Mouse (Mus musculus) hindbrain, embryonic 12.5 days (tissue): Measurements from ENCODE around the gene Tldc1. TPM values are rescaled to one million over a fixed set of nuclear protein-coding genes. Genes with fewer than 3 reads are reported as not detected.
A peak's percentile ranks its signal among the peaks of the same experiment; 100 is the strongest.

Experiments
- ATAC-seq: fragments of 200-750 bp; cut with Nextera tagmentation; 2 replicates; pipeline ENCODE4 v1.8.0; 2017; ENCODE audit warnings: moderate TSS enrichment; ENCODE audit not compliant: low FRiP score
- H3K27ac ChIP-seq: fragments of 300-500 bp; sonication (generic); 2 replicates; pipeline ENCODE4 v1.5.1; 2016; ENCODE audit warnings: mild to moderate bottlenecking
- H3K27me3 ChIP-seq: fragments of 300-500 bp; sonication (generic); 2 replicates; pipeline ENCODE4 v1.6.1; 2016; ENCODE audit warnings: mild to moderate bottlenecking
- H3K36me3 ChIP-seq: fragments of 300-500 bp; sonication (generic); 2 replicates; pipeline ENCODE4 v1.6.1; 2016; ENCODE audit warnings: mild to moderate bottlenecking
- H3K4me1 ChIP-seq: fragments of 300-500 bp; sonication (generic); 2 replicates; pipeline ENCODE4 v1.6.1; 2016
- H3K4me2 ChIP-seq: fragments of 300-500 bp; sonication (generic); replicated peaks from 2 replicates; pipeline ENCODE4 v1.6.1; 2016; ENCODE audit warnings: mild to moderate bottlenecking
- H3K4me3 ChIP-seq: fragments of 300-500 bp; sonication (generic); 2 replicates; pipeline ENCODE4 v1.5.1; 2016; ENCODE audit warnings: mild to moderate bottlenecking
- H3K9ac ChIP-seq: fragments of 300-500 bp; sonication (generic); 2 replicates; pipeline ENCODE4 v1.6.1; 2016; ENCODE audit warnings: mild to moderate bottlenecking, moderate library complexity
- H3K9me3 ChIP-seq: fragments of 300-500 bp; sonication (generic); replicated peaks from 2 replicates; pipeline ENCODE4 v1.6.1; 2016; ENCODE audit warnings: mild to moderate bottlenecking
- WGBS: fragments of 180-500 bp; shearing (Covaris S2); methylation state at CpG from one replicate; pipeline ENCODE4 v1.1.7; 2016; 5-methylcytosine and 5-hydroxymethylcytosine counted together
- polyA plus RNA-seq: library from polyadenylated mRNA; unstranded; fragments of >200 nt; fragmentation: Nextera tagmentation; extraction: Ambion mirVana; gene quantifications from 2 replicates; pipeline ENCODE4 v1.2.1, GENCODE M21; 2016

The Tldc1 gene
- 11.9 and 12.2 TPM in 2 replicates for polyA plus RNA-seq

GRCm38 (mm10) chr8:119778263-119778662 lies at the start of gene Tldc1:
Gene Tldc1, minus strand, starts transcription at chr8:119778416.
- ATAC-seq: peak; percentile 97
- H3K4me2 ChIP-seq: peak within 1 kb of the TSS; percentile 87
- peaks cover 18% of the 10 kb centered on the region for H3K4me1 ChIP-seq
- H3K27me3 ChIP-seq: no peaks in the 10 kb centered on the region
- peak within 1 kb of the TSS; percentile 83 for H3K27ac ChIP-seq
- no peaks in the 10 kb centered on the region for H3K9me3 ChIP-seq
- peak within 1 kb of the TSS; percentile 59 for H3K4me3 ChIP-seq
- under 1% methylated on average over 18 of the region's 18 CpGs for WGBS
- no peaks in the 10 kb centered on the region for H3K36me3 ChIP-seq
- H3K9ac ChIP-seq: peak within 1 kb of the TSS; percentile 74

DNA sequence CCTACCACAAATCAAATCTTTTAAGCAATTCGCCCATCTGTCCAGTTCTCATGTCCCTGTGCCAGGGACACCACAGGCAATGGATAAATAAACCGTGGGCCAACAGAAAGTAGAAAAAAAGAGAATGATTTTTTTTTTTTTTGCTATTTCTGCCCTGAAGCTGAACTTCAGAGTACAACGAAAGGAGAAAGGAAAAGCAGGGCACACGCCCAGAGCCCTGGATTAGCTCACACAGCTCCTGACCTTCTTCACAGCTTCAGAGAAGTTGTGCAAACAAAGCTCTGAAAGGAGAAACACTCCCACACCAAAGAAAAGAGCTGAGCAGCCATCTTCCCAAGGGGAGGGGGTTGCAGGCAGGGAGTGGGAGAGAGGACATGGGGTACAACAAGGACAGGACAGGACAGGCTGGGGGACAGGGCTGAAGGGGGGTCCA lies 49.5 kb upstream of the Tldc1 start:
- Histone ChIP-seq H3K27me3 (no peaks in the 10 kb centered on the region), H3K4me1 (peaks cover 70% of the 10 kb centered on the region), H3K4me3 (no peak overlapping the region), H3K27ac (peak overlapping the region; percentile 9; the same call in 1 of the 2 replicates), H3K9me3 (no peaks in the 10 kb centered on the region), H3K36me3 (0 out of 2 replicates have a peak, but pooled peaks cover under 1% of the 10 kb centered on the region), H3K9ac (no peak overlapping the region), H3K4me2 (no peak overlapping the region)
- ATAC-seq: no peak
- WGBS: 42% methylated on average over 4 of the region's 4 CpGs

- Histone ChIP-seq H3K9ac (no peak overlapping the region), H3K4me1 (peaks cover 62% of the 10 kb centered on the region)
Measured at GRCm38 (mm10) chr8:119826982-119827381, 48.8 kb upstream of the Tldc1 start.

GRCm38 (mm10) chr8:119825950-119826730 lies 47.9 kb upstream of the Tldc1 start:
- WGBS: 88% methylated on average over 19 of the region's 19 CpGs
- no peak for ATAC-seq
- no peak overlapping the region for H3K27ac ChIP-seq

More at GRCm38 (mm10) chr8:119826982-119827381, 48.8 kb upstream of the Tldc1 start:
- Histone ChIP-seq H3K27ac (no peak overlapping the region), H3K27me3 (no peaks in the 10 kb centered on the region), H3K4me3 (no peak overlapping the region), H3K36me3 (peaks cover 8% of the 10 kb centered on the region; the same call in 1 of the 2 replicates), H3K4me2 (no peak overlapping the region), H3K9me3 (no peaks in the 10 kb centered on the region)
- no peak for ATAC-seq
- 81% methylated on average over 5 of the region's 5 CpGs for WGBS

GRCm38 (mm10) chr8:119824809-119825273 lies 46.6 kb upstream of the Tldc1 start:
- Histone ChIP-seq H3K9me3 (no peaks in the 10 kb centered on the region), H3K4me3 (no peak overlapping the region), H3K36me3 (peaks cover 26% of the 10 kb centered on the region), H3K27ac (no peak overlapping the region), H3K4me1 (peaks cover 41% of the 10 kb centered on the region), H3K9ac (no peak overlapping the region), H3K4me2 (no peak overlapping the region), H3K27me3 (no peaks in the 10 kb centered on the region)
- no peak for ATAC-seq
- WGBS: 66% methylated on average over 11 of the region's 11 CpGs

More at GRCm38 (mm10) chr8:119825950-119826730, 47.9 kb upstream of the Tldc1 start:
- Histone ChIP-seq H3K9me3 (no peaks in the 10 kb centered on the region), H3K4me1 (peaks cover 54% of the 10 kb centered on the region), H3K4me3 (no peak overlapping the region), H3K27me3 (no peaks in the 10 kb centered on the region), H3K9ac (no peak overlapping the region), H3K4me2 (no peak overlapping the region), H3K36me3 (peaks cover 15% of the 10 kb centered on the region)

DNA sequence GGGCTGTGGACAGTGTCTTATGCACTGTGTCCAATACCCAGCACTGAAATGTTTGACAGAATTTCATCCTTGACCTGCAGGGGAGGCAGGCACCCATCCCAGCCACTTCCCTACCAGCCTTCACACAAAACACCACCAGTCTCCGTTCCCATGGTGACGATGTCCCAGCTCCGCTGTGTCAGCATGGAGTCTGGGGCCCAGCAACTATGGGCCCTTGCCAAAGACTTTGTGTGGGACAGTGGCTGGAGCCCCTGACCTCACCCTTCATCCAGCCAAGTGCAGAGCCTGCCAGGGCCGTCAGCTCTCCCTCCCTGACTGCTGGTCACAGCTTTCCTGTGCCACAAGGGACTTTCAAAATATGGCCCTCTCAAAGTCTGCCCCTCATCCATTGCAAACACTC lies 45.9 kb upstream of the Tldc1 start:
- no peak for ATAC-seq
- WGBS: 38% methylated on average over 4 of the region's 4 CpGs
- H3K27ac ChIP-seq: no peak overlapping the region
- H3K9me3 ChIP-seq: no peaks in the 10 kb centered on the region
- no peak overlapping the region for H3K4me2 ChIP-seq
- peaks cover 33% of the 10 kb centered on the region for H3K4me1 ChIP-seq
- no peak overlapping the region for H3K9ac ChIP-seq
- H3K4me3 ChIP-seq: no peak overlapping the region
- peaks cover 27% of the 10 kb centered on the region for H3K36me3 ChIP-seq
- H3K27me3 ChIP-seq: no peaks in the 10 kb centered on the region

GRCm38 (mm10) chr8:119823278-119823677 lies 45.1 kb upstream of the Tldc1 start:
- WGBS: 94% methylated on average over 9 of the region's 9 CpGs
- Histone ChIP-seq H3K4me1 (peaks cover 29% of the 10 kb centered on the region), H3K4me3 (no peak overlapping the region), H3K27me3 (no peaks in the 10 kb centered on the region), H3K36me3 (peaks cover 27% of the 10 kb centered on the region), H3K9ac (no peak overlapping the region), H3K27ac (no peak overlapping the region), H3K9me3 (no peaks in the 10 kb centered on the region), H3K4me2 (no peak overlapping the region)
- ATAC-seq: no peak

- H3K9ac ChIP-seq: no peak overlapping the region
- H3K9me3 ChIP-seq: no peaks in the 10 kb centered on the region
- no peaks in the 10 kb centered on the region for H3K27me3 ChIP-seq
- 90% methylated on average over 6 of the region's 6 CpGs for WGBS
- H3K4me2 ChIP-seq: no peak overlapping the region
- H3K4me1 ChIP-seq: peaks cover 26% of the 10 kb centered on the region
- no peak overlapping the region for H3K27ac ChIP-seq
- ATAC-seq: no peak
- H3K36me3 ChIP-seq: peaks cover 27% of the 10 kb centered on the region
- no peak overlapping the region for H3K4me3 ChIP-seq
Measured at GRCm38 (mm10) chr8:119821691-119822090, 43.5 kb upstream of the Tldc1 start.

GRCm38 (mm10) chr8:119819976-119820375 lies 41.8 kb upstream of the Tldc1 start:
- Histone ChIP-seq H3K4me2 (no peak overlapping the region), H3K9ac (no peak overlapping the region), H3K36me3 (peaks cover 33% of the 10 kb centered on the region), H3K4me1 (peaks cover 23% of the 10 kb centered on the region), H3K9me3 (no peaks in the 10 kb centered on the region), H3K27ac (no peak overlapping the region), H3K4me3 (no peak overlapping the region), H3K27me3 (no peaks in the 10 kb centered on the region)
- 92% methylated on average over 8 of the region's 8 CpGs for WGBS
- ATAC-seq: no peak

DNA sequence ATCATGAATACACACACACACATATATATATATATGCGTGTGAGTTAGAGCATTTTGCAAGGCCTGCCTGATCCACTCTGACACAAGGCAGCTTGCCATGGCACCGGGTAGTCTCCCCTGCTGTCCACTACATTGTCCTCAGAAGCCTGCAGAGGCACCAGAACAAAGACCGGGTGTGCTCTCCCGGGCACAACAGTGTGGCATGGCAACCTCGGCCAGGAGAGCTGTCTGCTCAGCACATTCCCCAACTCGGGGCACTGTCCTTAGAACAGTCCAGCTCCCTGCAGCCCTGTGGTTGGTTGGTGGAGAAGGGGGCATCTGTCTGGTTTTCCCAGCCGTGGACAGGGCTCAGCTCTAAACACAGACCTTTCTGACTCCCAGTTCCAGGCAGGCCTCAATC lies 41.1 kb upstream of the Tldc1 start:
- Histone ChIP-seq H3K9ac (peak overlapping the region; percentile 18; the same call in 1 of the 2 replicates), H3K4me2 (no peak overlapping the region), H3K4me3 (no peak overlapping the region), H3K27me3 (no peaks in the 10 kb centered on the region), H3K4me1 (peaks cover 21% of the 10 kb centered on the region), H3K9me3 (no peaks in the 10 kb centered on the region), H3K36me3 (peaks cover 34% of the 10 kb centered on the region), H3K27ac (no peak overlapping the region)
- 56% methylated on average over 7 of the region's 7 CpGs for WGBS
- no peak for ATAC-seq

- Histone ChIP-seq H3K27ac (no peak overlapping the region; the same call in 1 of the 2 replicates), H3K4me2 (no peak overlapping the region), H3K4me1 (peaks cover 26% of the 10 kb centered on the region), H3K9me3 (no peaks in the 10 kb centered on the region), H3K4me3 (no peak overlapping the region), H3K9ac (no peak overlapping the region), H3K36me3 (peaks cover 30% of the 10 kb centered on the region), H3K27me3 (no peaks in the 10 kb centered on the region)
- WGBS: 29% methylated on average over 12 of the region's 12 CpGs
- ATAC-seq: no peak
Measured at GRCm38 (mm10) chr8:119817446-119817845, 39.2 kb upstream of the Tldc1 start.

DNA sequence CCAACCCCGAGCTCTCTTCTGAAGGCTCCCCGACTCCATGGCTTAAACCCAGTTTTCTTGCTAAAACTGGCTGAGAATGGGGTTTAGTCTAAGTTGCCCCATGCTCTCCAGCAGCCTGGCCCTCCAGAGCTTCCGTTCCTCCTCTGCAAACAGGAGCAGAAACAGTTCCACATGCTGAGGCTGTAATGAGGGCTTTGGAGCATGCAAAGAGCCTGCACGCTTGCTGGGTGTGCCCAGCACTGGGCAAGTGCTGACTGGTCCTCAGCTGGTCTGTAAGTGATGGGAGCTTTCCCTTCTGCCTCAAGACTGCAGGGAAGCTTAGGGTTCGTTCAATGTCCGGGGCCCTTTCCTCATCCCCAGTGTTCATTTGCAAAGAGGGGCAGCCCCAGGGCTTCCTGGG lies 38.0 kb upstream of the Tldc1 start:
- ATAC-seq: no peak
- Histone ChIP-seq H3K9me3 (no peaks in the 10 kb centered on the region), H3K4me3 (no peak overlapping the region), H3K27ac (no peak overlapping the region), H3K36me3 (peaks cover 20% of the 10 kb centered on the region), H3K4me2 (no peak overlapping the region), H3K27me3 (no peaks in the 10 kb centered on the region), H3K4me1 (peaks cover 37% of the 10 kb centered on the region), H3K9ac (no peak overlapping the region)
- 78% methylated on average over 6 of the region's 6 CpGs for WGBS
